Mouse (Mus musculus) embryonic fibroblast, embryonic 13.5 days (primary cell): ENCODE data around the gene Gad1.

Experiments used
- CTCF ChIP-seq: IDR thresholded peaks from 2 replicates; pipeline ENCODE4 v1.5.1; 2011; ENCODE audit warnings: mild to moderate bottlenecking, control low read depth, low read length, moderate library complexity, borderline replicate concordance; ENCODE audit not compliant: insufficient read depth
- POLR2A ChIP-seq: IDR thresholded peaks from 2 replicates; pipeline ENCODE4 v1.6.1; 2011; ENCODE audit warnings: low read depth, mild to moderate bottlenecking, control low read depth, low read length, moderate library complexity

DNA sequence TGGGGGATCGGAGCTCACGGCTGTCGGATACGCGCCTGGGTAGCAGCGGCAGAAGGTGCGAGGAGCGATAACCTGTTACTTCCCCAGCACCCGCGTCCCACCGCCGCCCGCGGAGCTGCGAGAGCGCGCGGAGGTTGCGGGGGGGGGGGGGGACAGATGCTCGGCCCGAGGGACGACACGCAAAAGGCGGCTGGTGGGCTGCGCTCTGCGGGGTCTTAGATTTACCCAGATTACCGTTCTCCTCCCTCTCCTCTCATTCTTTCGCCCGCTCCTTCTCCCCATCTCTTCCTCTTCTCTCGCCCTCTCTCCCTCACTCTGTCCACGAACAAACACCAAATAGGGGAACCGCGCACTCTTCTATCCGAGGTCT is 9.7 kb downstream of the Gad1 start:
- TF ChIP-seq CTCF (no peak), POLR2A (no peak)
